Mouse (Mus musculus) CH12.LX (cell line): Measurements from ENCODE around the gene Gls2. TPM values are rescaled to one million over a fixed set of nuclear protein-coding genes. Genes with fewer than 3 reads are reported as not detected.
A peak's percentile ranks its signal among the peaks of the same experiment; 100 is the strongest.

ENCODE experiments used
- DNase-seq: peaks from one replicate; pipeline ENCODE4 v3.0.0-alpha.2; 2013; ENCODE audit errors: extremely low read depth
- H3K27ac ChIP-seq: 2 replicates; pipeline ENCODE4 v1.5.1; 2012; ENCODE audit warnings: low read depth, mild to moderate bottlenecking, control low read depth, moderate library complexity; ENCODE audit not compliant: insufficient read depth
- H3K27me3 ChIP-seq: replicated peaks from 2 replicates; pipeline ENCODE3; 2012; ENCODE audit warnings: inconsistent platforms
- H3K36me3 ChIP-seq, 2 experiments: replicated peaks in 1 of 2; 2 replicates each; pipeline versions ENCODE3 to v1.6.1; 2012; ENCODE audit warnings: inconsistent platforms in 1 of 2, low read length in 1 of 2, mild to moderate bottlenecking in 1 of 2, mixed read lengths in 1 of 2, moderate library complexity in 1 of 2; ENCODE audit not compliant: control insufficient read depth in 1 of 2, insufficient read depth in 1 of 2
- H3K4me1 ChIP-seq, 2 experiments: 2 replicates each; pipeline ENCODE4 v1.6.1; 2012; ENCODE audit warnings: inconsistent platforms in 1 of 2, moderate library complexity in 1 of 2; ENCODE audit not compliant: insufficient read depth in 2 of 2, control insufficient read depth in 1 of 2
- H3K4me2 ChIP-seq: 2 replicates; pipeline ENCODE4 v1.6.1; 2012; ENCODE audit warnings: low read depth, mild to moderate bottlenecking, control low read depth; ENCODE audit not compliant: poor library complexity, insufficient read depth, severe bottlenecking
- H3K4me3 ChIP-seq, 3 experiments: fragments of 150-350 bp in 1 of 3; sonication (generic) in 1 of 3; replicated peaks in 1 of 3; 2 replicates each; pipeline versions ENCODE3 to v1.5.1; 2011 to 2012; ENCODE audit warnings: low read depth in 2 of 3, low read length in 2 of 3, mild to moderate bottlenecking in 2 of 3, moderate library complexity in 2 of 3, control low read depth in 1 of 3, improper control_type of control experiment in 1 of 3, inconsistent platforms in 1 of 3, mixed read lengths in 1 of 3; ENCODE audit not compliant: poor library complexity in 1 of 3
- H3K79me2 ChIP-seq: replicated peaks from 2 replicates; pipeline ENCODE4 v1.6.1; 2012; ENCODE audit warnings: mild to moderate bottlenecking, moderate library complexity; ENCODE audit not compliant: control insufficient read depth, poor library complexity, insufficient read depth, severe bottlenecking; ENCODE audit errors: extremely low read depth
- H3K9ac ChIP-seq: 2 replicates; pipeline ENCODE4 v1.6.1; 2012; ENCODE audit warnings: low read depth, mild to moderate bottlenecking, control low read depth, moderate library complexity; ENCODE audit not compliant: insufficient read depth
- H3K9me3 ChIP-seq: replicated peaks from 2 replicates; pipeline ENCODE3; 2012; ENCODE audit warnings: low read length, inconsistent platforms, mixed read lengths
- BHLHE40 ChIP-seq: IDR thresholded peaks from 2 replicates; pipeline ENCODE4 v1.6.1; 2011; ENCODE audit warnings: mild to moderate bottlenecking, low read depth, low read length, improper control_type of control experiment
- CHD1 ChIP-seq: IDR thresholded peaks from 2 replicates; pipeline ENCODE4 v1.6.1; 2012; ENCODE audit warnings: low read depth, low read length, improper control_type of control experiment, inconsistent platforms
- CHD2 ChIP-seq: IDR thresholded peaks from 2 replicates; pipeline ENCODE4 v1.6.1; 2011; ENCODE audit warnings: low read length, improper control_type of control experiment
- CTCF ChIP-seq, 2 experiments: IDR thresholded peaks in 1 of 2; conservative IDR thresholded peaks in 1 of 2; 2 replicates each; pipeline ENCODE4 v1.5.1; 2011 to 2012; ENCODE audit warnings: low read depth in 2 of 2, low read length in 2 of 2, improper control_type of control experiment in 1 of 2, inconsistent platforms in 1 of 2, mild to moderate bottlenecking in 1 of 2, moderate library complexity in 1 of 2
- E2F4 ChIP-seq: IDR thresholded peaks from 2 replicates; pipeline ENCODE4 v1.6.1; 2011; ENCODE audit warnings: low read depth, low read length, improper control_type of control experiment; ENCODE audit not compliant: insufficient replicate concordance
- ELF1 ChIP-seq: IDR thresholded peaks from 2 replicates; pipeline ENCODE4 v1.6.1; 2014; ENCODE audit warnings: low read depth, mild to moderate bottlenecking, inconsistent platforms, low read length, improper control_type of control experiment
- EP300 ChIP-seq: IDR thresholded peaks from 2 replicates; pipeline ENCODE4 v1.6.1; 2011; ENCODE audit warnings: low read length, improper control_type of control experiment
- ETS1 ChIP-seq: conservative IDR thresholded peaks from 2 replicates; pipeline ENCODE4 v1.6.1; 2012; ENCODE audit warnings: low read depth, mild to moderate bottlenecking, inconsistent platforms, low read length, improper control_type of control experiment, moderate library complexity
- GABPA ChIP-seq: IDR thresholded peaks from 2 replicates; pipeline ENCODE4 v1.6.1; 2012; ENCODE audit warnings: low read depth, low read length, improper control_type of control experiment, inconsistent platforms; ENCODE audit not compliant: insufficient replicate concordance
- HCFC1 ChIP-seq: IDR thresholded peaks from 2 replicates; pipeline ENCODE4 v1.6.1; 2012; ENCODE audit warnings: low read depth, mild to moderate bottlenecking, inconsistent platforms, low read length, improper control_type of control experiment
- IRF4 ChIP-seq: IDR thresholded peaks from 2 replicates; pipeline ENCODE4 v1.6.1; 2014; ENCODE audit warnings: low read depth, mild to moderate bottlenecking, inconsistent platforms, low read length, improper control_type of control experiment
- JUN ChIP-seq: IDR thresholded peaks from 2 replicates; pipeline ENCODE4 v1.6.1; 2011; ENCODE audit warnings: low read depth, mild to moderate bottlenecking, low read length, improper control_type of control experiment, moderate library complexity; ENCODE audit not compliant: insufficient read depth
- JUND ChIP-seq: conservative IDR thresholded peaks from 2 replicates; pipeline ENCODE4 v1.6.1; 2011; ENCODE audit warnings: low read depth, low read length, improper control_type of control experiment
- KAT2A ChIP-seq: IDR thresholded peaks from 2 replicates; pipeline ENCODE4 v1.6.1; 2012; ENCODE audit warnings: low read length, improper control_type of control experiment, inconsistent platforms; ENCODE audit not compliant: insufficient replicate concordance
- MAFK ChIP-seq: IDR thresholded peaks from 2 replicates; pipeline ENCODE4 v1.6.1; 2011; ENCODE audit warnings: low read length, improper control_type of control experiment; ENCODE audit not compliant: insufficient replicate concordance
- MAX ChIP-seq: IDR thresholded peaks from 2 replicates; pipeline ENCODE4 v1.6.1; 2011; ENCODE audit warnings: low read length, improper control_type of control experiment
- MEF2A ChIP-seq: IDR thresholded peaks from 2 replicates; pipeline ENCODE4 v1.6.1; 2014; ENCODE audit warnings: low read depth, mild to moderate bottlenecking, inconsistent platforms, low read length, improper control_type of control experiment, borderline replicate concordance
- MXI1 ChIP-seq: IDR thresholded peaks from 2 replicates; pipeline ENCODE4 v1.6.1; 2011; ENCODE audit warnings: mild to moderate bottlenecking, low read depth, low read length, improper control_type of control experiment
- MYC ChIP-seq: IDR thresholded peaks from 2 replicates; pipeline ENCODE4 v1.6.1; 2011; ENCODE audit warnings: low read depth, mild to moderate bottlenecking, improper control_type of control experiment, low read length
- NELFE ChIP-seq: IDR thresholded peaks from 2 replicates; pipeline ENCODE4 v1.6.1; 2011; ENCODE audit warnings: low read depth, low read length, improper control_type of control experiment
- PAX5 ChIP-seq: IDR thresholded peaks from 2 replicates; pipeline ENCODE4 v1.6.1; 2012; ENCODE audit warnings: low read length, inconsistent platforms, mixed read lengths
- POLR2A ChIP-seq: IDR thresholded peaks from 2 replicates; pipeline ENCODE4 v1.6.1; 2011; ENCODE audit warnings: low read depth, mild to moderate bottlenecking, improper control_type of control experiment, low read length
- POLR2AphosphoS2 ChIP-seq: IDR thresholded peaks from 2 replicates; pipeline ENCODE4 v1.6.1; 2011; ENCODE audit warnings: low read depth, low read length, improper control_type of control experiment
- RCOR1 ChIP-seq: conservative IDR thresholded peaks from 2 replicates; pipeline ENCODE4 v1.6.1; 2012; ENCODE audit warnings: low read depth, mild to moderate bottlenecking, inconsistent platforms, low read length, improper control_type of control experiment
- SIN3A ChIP-seq: IDR thresholded peaks from 2 replicates; pipeline ENCODE4 v1.6.1; 2012; ENCODE audit warnings: low read length, improper control_type of control experiment, inconsistent platforms
- TBP ChIP-seq: conservative IDR thresholded peaks from 2 replicates; pipeline ENCODE4 v1.6.1; 2011; ENCODE audit warnings: low read depth, low read length, improper control_type of control experiment
- TCF12 ChIP-seq: IDR thresholded peaks from 2 replicates; pipeline ENCODE4 v1.6.1; 2014; ENCODE audit warnings: low read depth, mild to moderate bottlenecking, inconsistent platforms, low read length, improper control_type of control experiment
- UBTF ChIP-seq: IDR thresholded peaks from 2 replicates; pipeline ENCODE4 v1.6.1; 2012; ENCODE audit warnings: low read depth, mild to moderate bottlenecking, inconsistent platforms, low read length, improper control_type of control experiment, moderate library complexity
- USF1 ChIP-seq: IDR thresholded peaks from 2 replicates; pipeline ENCODE4 v1.6.1; 2014; ENCODE audit warnings: low read depth, mild to moderate bottlenecking, inconsistent platforms, low read length, improper control_type of control experiment
- USF2 ChIP-seq: conservative IDR thresholded peaks from 2 replicates; pipeline ENCODE4 v1.6.1; 2011; ENCODE audit warnings: low read depth, low read length, improper control_type of control experiment
- ZMIZ1 ChIP-seq: IDR thresholded peaks from 2 replicates; pipeline ENCODE4 v1.6.1; 2012; ENCODE audit warnings: low read depth, mild to moderate bottlenecking, inconsistent platforms, low read length, improper control_type of control experiment
- dilution Hi-C: fragments of 300-500 bp; cut with MboI; formaldehyde crosslinking; loops from 2 replicates; pipeline ENCODE4 v1.14.3; 2020; ENCODE audit warnings: low sequenced_read_pairs; ENCODE audit not compliant: extremely low pct_unique_long_range_greater_than_20kb, extremely low pct_ligation_motif_present
- in situ Hi-C: fragments of 300-500 bp; cut with MboI; formaldehyde crosslinking; loops from 3 replicates; pipeline ENCODE4 v1.14.3; 2019; ENCODE audit warnings: low sequenced_read_pairs, low pct_ligation_motif_present, low pct_unique_long_range_greater_than_20kb, mixed read lengths
- polyA plus RNA-seq: library from polyadenylated mRNA; unstranded; fragments of >175 nt; gene quantifications from 2 replicates; pipeline ENCODE4 v1.2.1, GENCODE M21; 2012; ENCODE audit warnings: low read depth; ENCODE audit not compliant: insufficient read length
- total RNA-seq, 2 experiments: library from RNA; depleted of rRNA; stranded (reverse); fragments of 300-350 nt in 1 of 2; fragments of >200 nt in 1 of 2; gene quantifications; 2 replicates each; pipeline ENCODE4 v1.2.3; 2012 to 2014

Gene Gls2
- total and polyA plus RNA-seq, 3 experiments, result 0.86 to 2.2 (median 1.9) TPM

DNA sequence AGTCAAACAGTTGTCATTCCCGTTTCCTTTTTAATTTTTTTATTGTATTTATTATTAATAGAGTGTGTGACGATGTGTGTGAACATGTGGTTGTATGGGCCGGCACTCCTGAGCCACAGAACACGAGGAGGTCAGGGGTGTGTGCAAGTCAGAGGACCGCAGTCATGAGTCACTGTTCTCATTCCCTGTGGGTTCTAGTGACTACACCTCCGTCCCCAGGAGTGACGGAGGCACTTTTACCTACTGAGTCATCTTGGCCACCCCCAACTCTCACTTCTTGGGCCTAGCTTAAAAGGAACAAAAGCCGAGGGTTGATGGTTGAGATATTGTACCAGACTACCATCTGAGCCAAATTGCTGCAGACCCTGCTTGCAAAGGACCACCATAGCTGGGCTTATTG, 62.1 kb downstream of the Gls2 start (continued):
- TF ChIP-seq ELF1, result no peak
- TF ChIP-seq POLR2AphosphoS2, result no peak
- TF ChIP-seq USF2, result no peak
- TF ChIP-seq RCOR1, result 0 out of 2 replicates have a peak, but pooled peaks have one; percentile 48
- no peak for TF ChIP-seq UBTF

DNA sequence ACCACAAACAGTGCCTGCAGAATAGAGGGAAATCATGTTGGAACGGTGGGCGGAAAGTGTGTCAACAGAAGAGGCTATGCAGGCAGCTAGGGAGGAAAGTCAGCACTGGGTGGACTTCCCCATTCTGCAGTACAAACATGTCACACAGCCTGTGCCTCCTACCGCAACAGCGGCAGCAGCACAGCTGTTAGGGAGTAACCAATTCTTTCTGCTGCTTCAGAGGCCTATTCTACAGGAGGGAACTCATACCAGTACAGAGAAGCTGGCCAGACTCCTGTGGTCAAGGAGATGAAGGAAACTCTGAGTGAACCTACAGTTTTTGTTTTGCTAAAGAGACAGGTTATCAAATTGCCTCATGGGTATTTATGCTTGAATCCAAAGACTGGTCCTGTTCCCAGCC, 64.7 kb downstream of the Gls2 start:
- Histone ChIP-seq H3K27ac (peak overlapping the region; percentile 97), H3K9ac (peak overlapping the region; percentile 53)

More for the DNA sequence above, 64.7 kb downstream of the Gls2 start:
- in situ Hi-C loops (no loop called here), dilution Hi-C loops (no loop called here)
- Histone ChIP-seq H3K4me1 (peaks cover 33 to 69% of the 10 kb centered on the region in 2 experiments), H3K9me3 (no peaks in the 10 kb centered on the region), H3K27me3 (no peaks in the 10 kb centered on the region), H3K4me2 (peak overlapping the region; percentile 58), H3K4me3 (no peak overlapping the region), H3K36me3 (peaks cover 0 to 8% of the 10 kb centered on the region in 2 experiments), H3K79me2 (no peaks in the 10 kb centered on the region)
- no peak for TF ChIP-seq GABPA
- TF ChIP-seq MAFK, result no peak
- no peak for TF ChIP-seq KAT2A
- peak; percentile 18; the same call in 1 of the 2 replicates for TF ChIP-seq MAX
- peak; percentile 83 for TF ChIP-seq BHLHE40
- TF ChIP-seq CTCF (conservative IDR thresholded peaks at IDR 0.05 in 1 of 2, IDR thresholded peaks at IDR 0.05 in 1 of 2; ENCODE audit: low read depth in 2 of 2, low read length in 2 of 2), result no peak
- no peak for TF ChIP-seq PAX5
- TF ChIP-seq MYC, result no peak
- TF ChIP-seq TBP, result peak; percentile 81
- TF ChIP-seq ZMIZ1, result no peak
- peak; percentile 92 for TF ChIP-seq IRF4
- peak; percentile 90 for TF ChIP-seq TCF12
- 0 out of 2 replicates have a peak, but pooled peaks have one; percentile 53 for TF ChIP-seq UBTF
- TF ChIP-seq MXI1, result no peak; the same call in 1 of the 2 replicates
- no peak for TF ChIP-seq HCFC1
- TF ChIP-seq USF2, result no peak
- peak; percentile 84 for TF ChIP-seq EP300
- no peak for TF ChIP-seq RCOR1
- TF ChIP-seq JUND, result peak; percentile 85
- TF ChIP-seq SIN3A, result peak; percentile 83; the same call in 1 of the 2 replicates
- peak; percentile 58 for TF ChIP-seq ELF1
- peak; percentile 57 for TF ChIP-seq POLR2A
- TF ChIP-seq CHD2, result no peak
- TF ChIP-seq ETS1, result peak; percentile 96
- no peak for TF ChIP-seq CHD1
- no peak for TF ChIP-seq NELFE
- no peak for TF ChIP-seq USF1
- no peak for TF ChIP-seq E2F4
- no peak for TF ChIP-seq POLR2AphosphoS2
- peak; percentile 73; the same call in 1 of the 2 replicates for TF ChIP-seq JUN
- TF ChIP-seq MEF2A, result peak; percentile 73; the same call in 1 of the 2 replicates
- DNase-seq, result peak; percentile 90
